Mouse (Mus musculus): ENCODE measurements around the gene Asic2. TPM values are rescaled to one million over a fixed set of nuclear protein-coding genes. Genes with fewer than 3 reads are reported as not detected.
A peak's percentile ranks its signal among the peaks of the same experiment; 100 is the strongest.

The Asic2 gene
- polyA plus RNA-seq, 1 experiment from 2014 or later = 8.7 TPM

GRCm38 (mm10) chr11:80912721-80913120 lies 1055.5 kb downstream of the Asic2 start:
- H3K9ac ChIP-seq (replicated peaks; ENCODE audit: low read length) = no peak overlapping the region
- H3K9me3 ChIP-seq (ENCODE audit: control insufficient read depth, low read length) = no peaks in the 10 kb centered on the region; the same call in 1 of the 2 replicates
- 88% methylated on average over 5 of the region's 5 CpGs for WGBS
- H3K27ac ChIP-seq (replicated peaks; ENCODE audit: low read depth, low read length) = no peak overlapping the region
- DNase-seq (no peak), ATAC-seq (ENCODE audit: low FRiP score, low TSS enrichment) (no peak)
- H3K27me3 ChIP-seq (ENCODE audit: control insufficient read depth, insufficient read depth, low read length) = no peaks in the 10 kb centered on the region
- H3K4me3 ChIP-seq (replicated peaks; ENCODE audit: low read depth, low read length) = no peak overlapping the region
- no peaks in the 10 kb centered on the region for H3K4me1 ChIP-seq (ENCODE audit: control insufficient read depth, insufficient read depth, low read length)
- no peak overlapping the region for H3K4me2 ChIP-seq (ENCODE audit: low read length)
- no peaks in the 10 kb centered on the region for H3K36me3 ChIP-seq (ENCODE audit: control insufficient read depth, insufficient read depth, low read length)

- Histone ChIP-seq H3K4me2 (ENCODE audit: low read length) (no peak overlapping the region), H3K27me3 (ENCODE audit: control insufficient read depth, insufficient read depth, low read length) (no peaks in the 10 kb centered on the region), H3K4me3 (replicated peaks; ENCODE audit: low read depth, low read length) (no peak overlapping the region), H3K9me3 (ENCODE audit: control insufficient read depth, low read length) (no peaks in the 10 kb centered on the region), H3K9ac (replicated peaks; ENCODE audit: low read length) (no peak overlapping the region), H3K4me1 (ENCODE audit: control insufficient read depth, insufficient read depth, low read length) (no peaks in the 10 kb centered on the region), H3K27ac (replicated peaks; ENCODE audit: low read depth, low read length) (no peak overlapping the region), H3K36me3 (ENCODE audit: control insufficient read depth, insufficient read depth, low read length) (no peaks in the 10 kb centered on the region)
- DNase-seq (no peak), ATAC-seq (ENCODE audit: low FRiP score, low TSS enrichment) (no peak)
- WGBS = 90% methylated on average over 6 of the region's 6 CpGs
These were observed 1060.4 kb downstream of the Asic2 start for GRCm38 (mm10) chr11:80907820-80908219.

- Histone ChIP-seq H3K9ac (replicated peaks; ENCODE audit: low read length) (no peak overlapping the region), H3K36me3 (ENCODE audit: control insufficient read depth, insufficient read depth, low read length) (no peaks in the 10 kb centered on the region), H3K4me1 (ENCODE audit: control insufficient read depth, insufficient read depth, low read length) (no peaks in the 10 kb centered on the region), H3K9me3 (ENCODE audit: control insufficient read depth, low read length) (no peaks in the 10 kb centered on the region), H3K4me3 (replicated peaks; ENCODE audit: low read depth, low read length) (no peak overlapping the region), H3K27me3 (ENCODE audit: control insufficient read depth, insufficient read depth, low read length) (no peaks in the 10 kb centered on the region), H3K4me2 (ENCODE audit: low read length) (no peak overlapping the region), H3K27ac (replicated peaks; ENCODE audit: low read depth, low read length) (no peak overlapping the region)
- DNase-seq (peak; percentile 86), ATAC-seq (ENCODE audit: low FRiP score, low TSS enrichment) (no peak)
- 41% methylated on average over 4 of the region's 4 CpGs for WGBS
These were observed 1061.8 kb downstream of the Asic2 start for GRCm38 (mm10) chr11:80906456-80906855.

- no peaks in the 10 kb centered on the region for H3K36me3 ChIP-seq (ENCODE audit: control insufficient read depth, insufficient read depth, low read length)
- no peak for DNase-seq
- H3K4me1 ChIP-seq (ENCODE audit: control insufficient read depth, insufficient read depth, low read length) = no peaks in the 10 kb centered on the region
- H3K4me3 ChIP-seq (replicated peaks; ENCODE audit: low read depth, low read length) = no peak overlapping the region
- WGBS = 66% methylated on average over 2 of the region's 2 CpGs
- H3K4me2 ChIP-seq (ENCODE audit: low read length) = no peak overlapping the region
- no peak overlapping the region for H3K9ac ChIP-seq (replicated peaks; ENCODE audit: low read length)
- ATAC-seq (ENCODE audit: low FRiP score, low TSS enrichment) = no peak
- no peaks in the 10 kb centered on the region for H3K9me3 ChIP-seq (ENCODE audit: control insufficient read depth, low read length)
- no peak overlapping the region for H3K27ac ChIP-seq (replicated peaks; ENCODE audit: low read depth, low read length)
- H3K27me3 ChIP-seq (ENCODE audit: control insufficient read depth, insufficient read depth, low read length) = no peaks in the 10 kb centered on the region
These were observed 1063.7 kb downstream of the Asic2 start for GRCm38 (mm10) chr11:80904559-80904958.

- Histone ChIP-seq H3K27me3 (ENCODE audit: control insufficient read depth, insufficient read depth, low read length) (no peaks in the 10 kb centered on the region), H3K9me3 (ENCODE audit: control insufficient read depth, low read length) (no peaks in the 10 kb centered on the region)
- WGBS = 87% methylated on average over 10 of the region's 10 CpGs
These were observed 1064.8 kb downstream of the Asic2 start for GRCm38 (mm10) chr11:80903426-80903825.

GRCm38 (mm10) chr11:80902664-80903063 lies 1065.6 kb downstream of the Asic2 start:
- Histone ChIP-seq H3K4me3 (replicated peaks; ENCODE audit: low read depth, low read length) (no peak overlapping the region), H3K4me1 (ENCODE audit: control insufficient read depth, insufficient read depth, low read length) (no peaks in the 10 kb centered on the region), H3K9me3 (ENCODE audit: control insufficient read depth, low read length) (no peaks in the 10 kb centered on the region), H3K27me3 (ENCODE audit: control insufficient read depth, insufficient read depth, low read length) (no peaks in the 10 kb centered on the region), H3K36me3 (ENCODE audit: control insufficient read depth, insufficient read depth, low read length) (no peaks in the 10 kb centered on the region), H3K4me2 (ENCODE audit: low read length) (no peak overlapping the region), H3K9ac (replicated peaks; ENCODE audit: low read length) (no peak overlapping the region), H3K27ac (replicated peaks; ENCODE audit: low read depth, low read length) (no peak overlapping the region)
- 71% methylated on average over 7 of the region's 7 CpGs for WGBS
- ATAC-seq (ENCODE audit: low FRiP score, low TSS enrichment) (no peak), DNase-seq (no peak)

More at GRCm38 (mm10) chr11:80903426-80903825, 1064.8 kb downstream of the Asic2 start:
- Histone ChIP-seq H3K9ac (replicated peaks; ENCODE audit: low read length) (no peak overlapping the region), H3K4me2 (ENCODE audit: low read length) (no peak overlapping the region), H3K4me1 (ENCODE audit: control insufficient read depth, insufficient read depth, low read length) (no peaks in the 10 kb centered on the region), H3K27ac (replicated peaks; ENCODE audit: low read depth, low read length) (no peak overlapping the region), H3K36me3 (ENCODE audit: control insufficient read depth, insufficient read depth, low read length) (no peaks in the 10 kb centered on the region), H3K4me3 (replicated peaks; ENCODE audit: low read depth, low read length) (no peak overlapping the region)
- DNase-seq (no peak), ATAC-seq (ENCODE audit: low FRiP score, low TSS enrichment) (no peak)

GRCm38 (mm10) chr11:80900555-80900954 lies 1067.7 kb downstream of the Asic2 start:
- Histone ChIP-seq H3K9me3 (ENCODE audit: control insufficient read depth, low read length) (no peaks in the 10 kb centered on the region), H3K36me3 (ENCODE audit: control insufficient read depth, insufficient read depth, low read length) (no peaks in the 10 kb centered on the region), H3K27me3 (ENCODE audit: control insufficient read depth, insufficient read depth, low read length) (no peaks in the 10 kb centered on the region), H3K27ac (replicated peaks; ENCODE audit: low read depth, low read length) (no peak overlapping the region), H3K9ac (replicated peaks; ENCODE audit: low read length) (no peak overlapping the region), H3K4me2 (ENCODE audit: low read length) (no peak overlapping the region), H3K4me1 (ENCODE audit: control insufficient read depth, insufficient read depth, low read length) (no peaks in the 10 kb centered on the region), H3K4me3 (replicated peaks; ENCODE audit: low read depth, low read length) (no peak overlapping the region)
- ATAC-seq (ENCODE audit: low FRiP score, low TSS enrichment) (no peak), DNase-seq (no peak)
- WGBS = 95% methylated on average over 4 of the region's 4 CpGs

- no peak for DNase-seq
These were observed 1072.4 kb downstream of the Asic2 start for GRCm38 (mm10) chr11:80895853-80896252.

GRCm38 (mm10) chr11:80889336-80890063 lies 1078.8 kb downstream of the Asic2 start:
- WGBS = 9% methylated on average over 7 of the region's 7 CpGs
- Histone ChIP-seq H3K27ac (replicated peaks; ENCODE audit: low read depth, low read length) (no peak overlapping the region), H3K4me3 (replicated peaks; ENCODE audit: low read depth, low read length) (no peak overlapping the region), H3K4me2 (ENCODE audit: low read length) (no peak overlapping the region), H3K9ac (replicated peaks; ENCODE audit: low read length) (no peak overlapping the region), H3K36me3 (ENCODE audit: control insufficient read depth, insufficient read depth, low read length) (no peaks in the 10 kb centered on the region), H3K4me1 (ENCODE audit: control insufficient read depth, insufficient read depth, low read length) (no peaks in the 10 kb centered on the region), H3K9me3 (ENCODE audit: control insufficient read depth, low read length) (no peaks in the 10 kb centered on the region), H3K27me3 (ENCODE audit: control insufficient read depth, insufficient read depth, low read length) (no peaks in the 10 kb centered on the region)
- DNase-seq (no peak), ATAC-seq (ENCODE audit: low FRiP score, low TSS enrichment) (no peak)

More at GRCm38 (mm10) chr11:80895853-80896252, 1072.4 kb downstream of the Asic2 start:
- H3K27ac ChIP-seq (replicated peaks; ENCODE audit: low read depth, low read length) = no peak overlapping the region
- 90% methylated on average over 3 of the region's 3 CpGs for WGBS
- no peak overlapping the region for H3K4me3 ChIP-seq (replicated peaks; ENCODE audit: low read depth, low read length)
- no peaks in the 10 kb centered on the region for H3K27me3 ChIP-seq (ENCODE audit: control insufficient read depth, insufficient read depth, low read length)
- H3K9me3 ChIP-seq (ENCODE audit: control insufficient read depth, low read length) = no peaks in the 10 kb centered on the region
- H3K9ac ChIP-seq (replicated peaks; ENCODE audit: low read length) = no peak overlapping the region
- H3K4me2 ChIP-seq (ENCODE audit: low read length) = no peak overlapping the region
- no peaks in the 10 kb centered on the region for H3K4me1 ChIP-seq (ENCODE audit: control insufficient read depth, insufficient read depth, low read length)
- ATAC-seq (ENCODE audit: low FRiP score, low TSS enrichment) = no peak
- H3K36me3 ChIP-seq (ENCODE audit: control insufficient read depth, insufficient read depth, low read length) = no peaks in the 10 kb centered on the region
